Mouse (Mus musculus) testis, adult 2 months (tissue): ENCODE results near the gene Slco4a1.

Experiments used
- CTCF ChIP-seq: fragments of 200-500 bp; IDR thresholded peaks from 2 replicates; pipeline ENCODE4 v1.5.1; 2012; ENCODE audit warnings: low read depth, mild to moderate bottlenecking, inconsistent platforms, low read length, moderate library complexity; ENCODE audit not compliant: control insufficient read depth, insufficient read depth, insufficient replicate concordance
- POLR2A ChIP-seq: fragments of 200-500 bp; IDR thresholded peaks from 2 replicates; pipeline ENCODE4 v1.6.1; 2012; ENCODE audit warnings: low read depth, mild to moderate bottlenecking, inconsistent platforms, low read length, moderate library complexity; ENCODE audit not compliant: control insufficient read depth

- no peak for TF ChIP-seq POLR2A
- TF ChIP-seq CTCF: no peak
Observed at GRCm38 (mm10) chr2:180510867-180511266, 54.8 kb downstream of the Slco4a1 start.
